Mouse (Mus musculus): ENCODE results near the gene Chil3. TPM values are rescaled to one million over a fixed set of nuclear protein-coding genes. Genes with fewer than 3 reads are reported as not detected.

Chil3 gene
- 0.13 TPM in 1 of 2 replicates, not detected in the other for polyA plus RNA-seq (2015; fragmentation: Nextera tagmentation; extraction: Ambion mirVana)

GRCm38 (mm10) chr3:106167464-106167863 is at the start of gene Chil3:
Chil3 (minus strand) TSS chr3:106167564.

DNA sequence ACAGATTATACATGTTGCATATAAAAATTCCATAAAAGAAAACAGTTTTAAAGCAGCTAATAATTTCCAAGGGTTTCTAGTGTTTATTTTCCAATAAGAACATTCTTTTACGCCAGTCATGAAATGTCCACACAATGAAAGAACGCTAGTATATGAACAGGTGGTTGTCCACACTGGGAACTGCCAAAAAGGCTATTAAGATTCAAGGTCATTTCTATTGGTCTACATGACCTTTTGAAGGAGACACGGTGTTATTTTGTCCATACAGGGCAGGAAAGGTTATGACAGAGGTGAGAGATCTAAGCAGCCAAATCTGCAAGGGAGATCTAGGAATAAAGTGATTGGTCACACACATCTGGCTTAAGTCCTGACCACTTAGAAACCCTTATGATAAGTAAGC is 54.4 kb downstream of the Chil3 start, which contains the start of gene Chia1:
Gene Chia1 (plus strand): TSS at position 301 of the 400 bp plus-strand sequence.

Other genes starting within 250 kb of the Chil3 start
- 0.18 and 0.71 TPM in 2 replicates for gene I830077J02Rik, start 234.9 kb downstream of the Chil3 start, polyA plus RNA-seq (2015; fragmentation: Nextera tagmentation; extraction: Ambion mirVana)
- 79.9 and 92.7 TPM in 2 replicates for gene Wdr77, start 208.2 kb downstream of the Chil3 start, polyA plus RNA-seq (2015; fragmentation: Nextera tagmentation; extraction: Ambion mirVana)
- gene Atp5f1, start 207.5 kb downstream of the Chil3 start, polyA plus RNA-seq (2015; fragmentation: Nextera tagmentation; extraction: Ambion mirVana), result 615 and 658 TPM in 2 replicates
- 4.6 and 5.0 TPM in 2 replicates for gene Ovgp1, start 193.9 kb downstream of the Chil3 start, polyA plus RNA-seq (2015; fragmentation: Nextera tagmentation; extraction: Ambion mirVana)
- 3.8 and 6.8 TPM in 2 replicates for gene Pifo, start 152.9 kb downstream of the Chil3 start, polyA plus RNA-seq (2015; fragmentation: Nextera tagmentation; extraction: Ambion mirVana)
- gene Chil5, start 134.8 kb downstream of the Chil3 start, polyA plus RNA-seq (2015; fragmentation: Nextera tagmentation; extraction: Ambion mirVana), result 0.36 TPM in 1 of 2 replicates, not detected in the other
- 1.4 and 1.7 TPM in 2 replicates for gene Chia1, start 54.3 kb downstream of the Chil3 start, polyA plus RNA-seq (2015; fragmentation: Nextera tagmentation; extraction: Ambion mirVana)
- gene Chil4, start 51.9 kb upstream of the Chil3 start, polyA plus RNA-seq (2015; fragmentation: Nextera tagmentation; extraction: Ambion mirVana), result not detected in 2 replicates
- not detected in 2 replicates for gene Chil6, start 238.6 kb upstream of the Chil3 start, polyA plus RNA-seq (2015; fragmentation: Nextera tagmentation; extraction: Ambion mirVana)

Measured in neural tube, postnatal 0 days (tissue).